ENCODE assay signal across 10 mouse cellular contexts in the genomic region with DNA sequence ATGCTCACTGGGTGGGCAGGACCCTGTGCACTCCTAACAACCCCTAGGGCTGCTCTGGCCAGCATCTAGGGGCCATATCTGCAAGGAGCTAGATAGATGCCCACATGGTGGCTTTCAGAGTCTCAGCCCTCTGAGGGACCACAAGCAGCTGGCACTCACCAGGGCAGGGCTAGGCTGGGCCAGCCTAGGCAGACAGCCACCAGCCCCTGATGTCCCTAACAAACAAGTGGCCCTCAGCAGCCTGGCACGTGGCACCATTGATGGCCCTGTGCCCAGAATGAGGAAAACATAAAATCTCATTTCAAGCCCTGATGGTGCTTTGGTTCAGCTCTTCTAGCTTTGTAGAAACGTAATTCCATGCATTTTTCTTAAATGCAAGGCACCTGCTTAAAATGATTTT.
A peak's percentile ranks its signal among the peaks of the same experiment; 100 is the strongest.
DNase-seq lines count a peak whose midpoint lies in the region; ATAC-seq and TF ChIP-seq lines count a peak whose summit lies in the region.
"Had no signal": no experiment of that assay in that cellular context is flagged by ENCODE, and none has a peak within 500 bp of the region (broad histone marks: within the 10 kb centered on the region; RNA-seq: fewer than 3 reads in every experiment).

No protein-coding gene starts in this region.

- H3K4me3 ChIP-seq in forebrain, embryonic 13.5 days = no peak overlapping the region
- no peak overlapping the region for H3K4me3 ChIP-seq in forebrain, embryonic 10.5 days
- no peak overlapping the region for H3K4me3 ChIP-seq in kidney, adult 2 months (ENCODE audit: insufficient read depth, low read depth, low read length)
- H3K4me3 ChIP-seq: lung, embryonic 15.5 days had no signal

- no peak overlapping the region for H3K27ac ChIP-seq in forebrain, embryonic 13.5 days
- H3K27ac ChIP-seq in forebrain, embryonic 10.5 days = no peak overlapping the region
- peak overlapping the region; percentile 36; the same call in 1 of the 2 replicates for H3K27ac ChIP-seq in kidney, adult 2 months (ENCODE audit: insufficient read depth, low read depth, low read length)
- H3K27ac ChIP-seq: lung, embryonic 15.5 days had no signal

- 0 out of 2 replicates have a peak, but pooled peaks have one; percentile 59 for ATAC-seq in forebrain, embryonic 13.5 days

- peaks cover 15% of the 10 kb centered on the region for H3K4me1 ChIP-seq in forebrain, embryonic 13.5 days
- peaks cover 27% of the 10 kb centered on the region for H3K4me1 ChIP-seq in forebrain, embryonic 10.5 days
- 0 out of 2 replicates have a peak, but pooled peaks cover 7% of the 10 kb centered on the region for H3K4me1 ChIP-seq in kidney, adult 2 months (ENCODE audit: control insufficient read depth, insufficient read depth, low read length)
- H3K4me1 ChIP-seq: lung, embryonic 15.5 days had no signal

- intact Hi-C loops in left cerebral cortex, postnatal 25 days (cut with DNase I) = no loop called here

- no peak overlapping the region for H3K4me2 ChIP-seq in forebrain, embryonic 13.5 days
- H3K4me2 ChIP-seq: lung, embryonic 15.5 days had no signal

- 63% methylated on average over 2 of the region's 2 CpGs for WGBS in forebrain, embryonic 13.5 days
- 82% methylated on average over 2 of the region's 2 CpGs for WGBS in forebrain, embryonic 10.5 days
- WGBS in kidney, adult 2 months = 38% methylated on average over 2 of the region's 2 CpGs

- TF ChIP-seq CTCF in kidney, adult 2 months (conservative IDR thresholded peaks at IDR 0.05; ENCODE audit: insufficient read depth, insufficient read length, low read depth, low read length) = no peak

- no peaks in the 10 kb centered on the region for H3K9me3 ChIP-seq in forebrain, embryonic 13.5 days (replicated peaks)
- H3K9me3 ChIP-seq in forebrain, embryonic 10.5 days = no peaks in the 10 kb centered on the region
- H3K9me3 ChIP-seq: G1E; lung, embryonic 15.5 days had no signal

- H3K36me3 ChIP-seq in forebrain, embryonic 13.5 days (ENCODE audit: poor library complexity, severe bottlenecking) = no peaks in the 10 kb centered on the region
- H3K36me3 ChIP-seq in forebrain, embryonic 10.5 days (replicated peaks) = no peaks in the 10 kb centered on the region
- no peaks in the 10 kb centered on the region for H3K36me3 ChIP-seq in kidney, adult 2 months (ENCODE audit: control insufficient read depth, insufficient read depth, low read length)
- H3K36me3 ChIP-seq: G1E; lung, embryonic 15.5 days had no signal

- no peak for DNase-seq in forebrain, embryonic 10.5 days (ENCODE audit: extremely low spot score, low spot score)
- peak; percentile 16 to 21 for DNase-seq in left cerebral cortex, postnatal 25 days (ENCODE audit: low spot score in 2 of 2)
- no peak for DNase-seq in left cerebral cortex, adult 9 months (ENCODE audit: low spot score in 2 of 2)
- peak; percentile 62 for DNase-seq in cerebellum, adult 11 months
- peak; percentile 85 for DNase-seq in kidney, adult 2 months
- no peak for DNase-seq in urinary bladder, adult 2 months (ENCODE audit: low spot score)
- DNase-seq in heart, adult 18-20 months = no peak

- TF ChIP-seq POLR2A in kidney, adult 2 months (IDR thresholded peaks at IDR 0.05; ENCODE audit: low read depth, low read length) = no peak

- H3K27me3 ChIP-seq in forebrain, embryonic 13.5 days = peaks cover 30% of the 10 kb centered on the region
- peaks cover 20% of the 10 kb centered on the region for H3K27me3 ChIP-seq in forebrain, embryonic 10.5 days (ENCODE audit: poor library complexity, severe bottlenecking)
- no peaks in the 10 kb centered on the region for H3K27me3 ChIP-seq in kidney, adult 2 months (replicated peaks; ENCODE audit: control insufficient read depth, insufficient read depth, low read length)
- H3K27me3 ChIP-seq: lung, embryonic 15.5 days had no signal

- H3K9ac ChIP-seq in forebrain, embryonic 13.5 days = no peak overlapping the region
- H3K9ac ChIP-seq: lung, embryonic 15.5 days had no signal

Comparison
In these comparisons a context has a peak if more than half of its experiments do, and no peak if none do; other contexts are left out.
1. DNase-seq: peak in left cerebral cortex, postnatal 25 days (2 of 2), cerebellum, adult 11 months (single experiment) and kidney, adult 2 months (single experiment); none in forebrain, embryonic 10.5 days (single experiment), left cerebral cortex, adult 9 months (0 of 2), urinary bladder, adult 2 months (single experiment) and heart, adult 18-20 months (0 of 2).